Mouse (Mus musculus): ENCODE results near the gene Gm16253. TPM values are rescaled to one million over a fixed set of nuclear protein-coding genes. Genes with fewer than 3 reads are reported as not detected.

Gene Gm16253
- polyA plus RNA-seq, 1 experiment: not detected

GRCm38 (mm10) chr3:96566661-96567450 lies 9.9 kb upstream of the Gm16253 start:
- no peak for TF ChIP-seq CTCF (IDR thresholded peaks at IDR 0.05; ENCODE audit: insufficient read depth, low read depth, low read length)
- no peak for TF ChIP-seq POLR2A (IDR thresholded peaks at IDR 0.05; ENCODE audit: insufficient read depth, low read depth, low read length)
- H3K4me3 ChIP-seq (ENCODE audit: insufficient read depth, low read depth, low read length): no peak overlapping the region
- H3K27ac ChIP-seq (ENCODE audit: insufficient read depth, low read depth, low read length): no peak overlapping the region
- peaks cover 3% of the 10 kb centered on the region; the same call in 1 of the 2 replicates for H3K4me1 ChIP-seq (ENCODE audit: control insufficient read depth, insufficient read depth, low read length)
- WGBS: 88% methylated on average over 8 of the region's 8 CpGs

GRCm38 (mm10) chr3:96568605-96569004 lies 8.2 kb upstream of the Gm16253 start:
- no peak overlapping the region for H3K4me3 ChIP-seq (ENCODE audit: insufficient read depth, low read depth, low read length)
- H3K4me1 ChIP-seq (ENCODE audit: control insufficient read depth, insufficient read depth, low read length): peaks cover 5% of the 10 kb centered on the region; the same call in 1 of the 2 replicates
- H3K27ac ChIP-seq (ENCODE audit: insufficient read depth, low read depth, low read length): no peak overlapping the region
- WGBS: 89% methylated on average over 8 of the region's 8 CpGs
- TF ChIP-seq CTCF (IDR thresholded peaks at IDR 0.05; ENCODE audit: insufficient read depth, low read depth, low read length) (no peak), POLR2A (IDR thresholded peaks at IDR 0.05; ENCODE audit: insufficient read depth, low read depth, low read length) (no peak)

- WGBS: 89% methylated on average over 13 of the region's 13 CpGs
- TF ChIP-seq CTCF (IDR thresholded peaks at IDR 0.05; ENCODE audit: insufficient read depth, low read depth, low read length) (no peak), POLR2A (IDR thresholded peaks at IDR 0.05; ENCODE audit: insufficient read depth, low read depth, low read length) (no peak)
- H3K4me3 ChIP-seq (ENCODE audit: insufficient read depth, low read depth, low read length): no peak overlapping the region
- H3K27ac ChIP-seq (ENCODE audit: insufficient read depth, low read depth, low read length): no peak overlapping the region
- H3K4me1 ChIP-seq (ENCODE audit: control insufficient read depth, insufficient read depth, low read length): peaks cover 5% of the 10 kb centered on the region; the same call in 1 of the 2 replicates
Measured at GRCm38 (mm10) chr3:96569506-96569905, 7.3 kb upstream of the Gm16253 start.

- Histone ChIP-seq H3K27ac (ENCODE audit: insufficient read depth, low read depth, low read length) (no peak overlapping the region), H3K4me1 (ENCODE audit: control insufficient read depth, insufficient read depth, low read length) (peaks cover 3% of the 10 kb centered on the region; the same call in 1 of the 2 replicates), H3K4me3 (ENCODE audit: insufficient read depth, low read depth, low read length) (no peak overlapping the region)
- no peak for TF ChIP-seq CTCF (IDR thresholded peaks at IDR 0.05; ENCODE audit: insufficient read depth, low read depth, low read length)
- TF ChIP-seq POLR2A (IDR thresholded peaks at IDR 0.05; ENCODE audit: insufficient read depth, low read depth, low read length): no peak
- 92% methylated on average over 11 of the region's 11 CpGs for WGBS
Measured at GRCm38 (mm10) chr3:96569966-96570605, 6.7 kb upstream of the Gm16253 start.

- Histone ChIP-seq H3K27ac (ENCODE audit: insufficient read depth, low read depth, low read length) (no peak overlapping the region), H3K4me3 (ENCODE audit: insufficient read depth, low read depth, low read length) (no peak overlapping the region), H3K4me1 (ENCODE audit: control insufficient read depth, insufficient read depth, low read length) (peaks cover 3% of the 10 kb centered on the region; the same call in 1 of the 2 replicates)
- 76% methylated on average over 7 of the region's 7 CpGs for WGBS
- TF ChIP-seq CTCF (IDR thresholded peaks at IDR 0.05; ENCODE audit: insufficient read depth, low read depth, low read length): no peak
- TF ChIP-seq POLR2A (IDR thresholded peaks at IDR 0.05; ENCODE audit: insufficient read depth, low read depth, low read length): no peak
Measured at GRCm38 (mm10) chr3:96570643-96571042, 6.1 kb upstream of the Gm16253 start.

GRCm38 (mm10) chr3:96571336-96571735 lies 5.4 kb upstream of the Gm16253 start:
- 81% methylated on average over 2 of the region's 2 CpGs for WGBS
- Histone ChIP-seq H3K4me3 (ENCODE audit: insufficient read depth, low read depth, low read length) (no peak overlapping the region), H3K27ac (ENCODE audit: insufficient read depth, low read depth, low read length) (no peak overlapping the region), H3K4me1 (ENCODE audit: control insufficient read depth, insufficient read depth, low read length) (peaks cover 8% of the 10 kb centered on the region)
- TF ChIP-seq POLR2A (IDR thresholded peaks at IDR 0.05; ENCODE audit: insufficient read depth, low read depth, low read length) (no peak), CTCF (IDR thresholded peaks at IDR 0.05; ENCODE audit: insufficient read depth, low read depth, low read length) (no peak)

GRCm38 (mm10) chr3:96571896-96572698 lies 4.7 kb upstream of the Gm16253 start:
- 74% methylated on average over 16 of the region's 16 CpGs for WGBS
- no peak overlapping the region for H3K4me3 ChIP-seq (ENCODE audit: insufficient read depth, low read depth, low read length)
- peaks cover 15% of the 10 kb centered on the region for H3K4me1 ChIP-seq (ENCODE audit: control insufficient read depth, insufficient read depth, low read length)
- TF ChIP-seq CTCF (IDR thresholded peaks at IDR 0.05; ENCODE audit: insufficient read depth, low read depth, low read length) (no peak), POLR2A (IDR thresholded peaks at IDR 0.05; ENCODE audit: insufficient read depth, low read depth, low read length) (no peak)
- H3K27ac ChIP-seq (ENCODE audit: insufficient read depth, low read depth, low read length): no peak overlapping the region

- TF ChIP-seq CTCF (IDR thresholded peaks at IDR 0.05; ENCODE audit: insufficient read depth, low read depth, low read length) (no peak), POLR2A (IDR thresholded peaks at IDR 0.05; ENCODE audit: insufficient read depth, low read depth, low read length) (no peak)
- Histone ChIP-seq H3K27ac (ENCODE audit: insufficient read depth, low read depth, low read length) (no peak overlapping the region), H3K4me1 (ENCODE audit: control insufficient read depth, insufficient read depth, low read length) (peaks cover 18% of the 10 kb centered on the region), H3K4me3 (ENCODE audit: insufficient read depth, low read depth, low read length) (no peak overlapping the region)
- WGBS: 91% methylated on average over 19 of the region's 19 CpGs
Measured at GRCm38 (mm10) chr3:96573611-96574511, 2.9 kb upstream of the Gm16253 start.
